Mouse (Mus musculus): ENCODE measurements at regions not wholly inside any gene's neighbourhood (a gene's known extent, or its start where the extent isn't known, plus 50 kb on each side); places are given as distances from the start of the nearest gene placed in this dataset.

GRCm38 (mm10) chr1:16904690-16905089 is 811.6 kb upstream of the 4930444P10Rik start:
- TF ChIP-seq CTCF (IDR thresholded peaks at IDR 0.05; ENCODE audit: extremely low read depth, insufficient read depth, insufficient read length, insufficient replicate concordance) = no peak
- no peak for TF ChIP-seq POLR2A (IDR thresholded peaks at IDR 0.05; ENCODE audit: low read depth, low read length)
